Mouse (Mus musculus) spleen, postnatal 14 days (tissue): ENCODE data around the gene Slc9a2.

Experiments
- DNase-seq, 2 experiments: peaks; one replicate each; pipeline ENCODE4 v3.0.0; 2021 to 2022; ENCODE audit warnings: low spot score in 2 of 2

The Slc9a2 gene

DNA sequence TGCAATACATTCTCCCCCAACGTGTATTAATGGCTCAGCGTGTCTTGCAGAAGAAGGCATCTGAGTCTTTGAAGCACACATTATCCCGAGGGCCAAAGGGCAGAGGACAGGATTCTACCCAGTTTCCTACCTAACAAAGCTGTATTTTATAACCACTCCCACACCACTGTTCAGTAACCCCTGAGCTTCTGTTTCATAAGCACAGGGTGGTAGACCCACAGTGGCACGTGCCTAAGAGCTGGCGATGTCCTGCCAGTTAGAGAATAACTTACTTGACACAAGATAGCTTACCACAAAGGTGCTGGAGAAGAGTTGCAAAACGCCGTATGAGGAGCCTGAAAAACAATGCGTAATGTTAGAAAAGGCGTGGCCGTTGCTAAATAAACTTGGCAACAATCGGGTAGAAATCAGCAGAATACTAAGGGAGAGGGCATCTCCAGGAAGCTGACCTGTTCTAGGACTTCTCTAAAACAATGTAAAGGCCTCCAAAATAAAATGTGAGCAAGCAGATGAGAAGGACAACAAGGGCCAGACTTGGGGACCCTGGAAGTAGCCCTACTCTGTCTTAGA is 105.6 kb downstream of the Slc9a2 start:
- DNase-seq, result no peak

DNA sequence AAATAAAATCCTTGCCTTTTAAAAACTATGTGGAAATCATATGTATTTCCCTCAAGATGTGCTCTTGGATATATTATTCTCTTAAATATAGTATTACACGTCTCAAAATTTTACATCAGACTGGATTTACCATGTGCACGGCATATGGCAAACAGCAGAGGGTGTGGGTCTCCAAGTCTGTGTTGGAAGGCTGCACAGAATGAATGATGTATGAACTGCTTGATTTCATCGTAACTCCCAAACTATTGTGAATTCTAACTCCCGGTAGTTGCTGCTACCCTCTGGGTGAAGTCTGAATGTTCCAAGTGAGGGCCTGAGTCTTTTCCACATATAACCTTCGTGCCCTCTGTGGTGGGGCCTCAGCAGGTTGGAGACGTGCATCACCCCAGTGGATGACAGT is 108.6 kb downstream of the Slc9a2 start:
- DNase-seq, result no peak

DNA sequence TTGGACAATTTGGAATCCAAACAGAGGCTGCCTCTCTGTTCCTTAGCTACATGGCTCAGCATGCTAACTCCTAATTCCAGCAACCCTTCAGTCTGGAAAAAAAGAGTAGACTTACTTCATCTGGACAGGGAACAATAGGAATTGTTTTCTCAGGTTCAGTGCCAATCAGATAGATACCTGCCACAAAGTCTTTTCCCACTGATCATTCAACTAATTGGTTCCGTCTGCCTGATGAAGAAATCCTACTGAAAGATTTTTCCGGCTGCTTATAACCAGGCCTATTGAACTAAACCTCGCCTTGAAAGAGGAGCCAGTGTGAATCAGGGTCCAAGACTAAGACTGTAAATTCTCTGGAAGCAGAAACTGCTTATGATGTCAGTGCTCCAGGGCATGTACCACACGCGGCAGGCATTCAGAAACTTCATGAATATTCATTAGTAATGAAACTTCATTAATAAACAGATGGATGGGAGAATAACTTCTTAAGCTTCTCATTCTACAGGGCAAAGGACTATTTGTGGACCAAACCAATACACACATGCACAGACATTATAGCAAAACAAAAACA is 109.4 kb downstream of the Slc9a2 start:
- no peak for DNase-seq

DNA sequence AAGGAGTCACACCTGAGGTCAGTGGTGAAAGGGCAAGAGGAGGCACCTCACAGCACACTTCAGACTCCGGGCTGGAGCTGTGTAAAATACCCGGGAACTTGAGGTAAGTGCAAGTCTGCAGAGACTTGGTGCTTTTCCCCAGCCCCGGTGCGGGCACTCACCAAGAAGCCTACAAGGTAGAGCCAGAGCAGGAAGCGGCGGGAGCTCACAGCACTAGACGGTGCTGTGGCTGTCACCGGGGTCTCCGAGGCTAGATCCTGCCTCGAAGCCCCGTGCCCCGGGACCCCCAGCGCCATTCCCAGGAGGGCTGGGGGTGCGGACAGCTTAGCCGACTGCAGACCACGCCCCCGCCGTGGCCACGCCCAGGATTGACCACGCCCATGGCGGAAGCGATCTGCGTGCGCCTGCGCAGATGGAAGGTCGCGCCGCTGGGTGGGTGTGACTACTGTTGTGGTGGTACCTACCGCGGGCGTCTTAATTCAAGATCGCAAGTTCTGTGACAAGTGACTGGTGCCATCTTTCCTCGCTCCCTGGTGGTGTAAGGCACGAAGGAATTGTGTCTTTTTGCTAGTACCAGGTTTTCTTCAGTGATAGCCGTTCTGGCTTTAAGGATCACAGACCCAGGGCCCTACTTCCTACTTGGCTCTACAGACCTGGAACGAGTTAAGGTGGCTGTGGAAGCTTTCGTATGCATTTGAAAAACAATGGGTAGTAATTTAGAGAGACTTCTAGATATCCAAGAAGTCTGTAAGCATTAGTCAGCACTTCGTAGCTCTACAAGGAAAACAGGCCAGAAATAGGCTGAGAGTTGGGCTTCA is 110.2 kb downstream of the Slc9a2 start, which contains the start of gene Mfsd9:
Gene Mfsd9 (minus strand): TSS at position 364 of the 818 bp plus-strand sequence.
- peak; percentile 89 to 91 for DNase-seq

DNA sequence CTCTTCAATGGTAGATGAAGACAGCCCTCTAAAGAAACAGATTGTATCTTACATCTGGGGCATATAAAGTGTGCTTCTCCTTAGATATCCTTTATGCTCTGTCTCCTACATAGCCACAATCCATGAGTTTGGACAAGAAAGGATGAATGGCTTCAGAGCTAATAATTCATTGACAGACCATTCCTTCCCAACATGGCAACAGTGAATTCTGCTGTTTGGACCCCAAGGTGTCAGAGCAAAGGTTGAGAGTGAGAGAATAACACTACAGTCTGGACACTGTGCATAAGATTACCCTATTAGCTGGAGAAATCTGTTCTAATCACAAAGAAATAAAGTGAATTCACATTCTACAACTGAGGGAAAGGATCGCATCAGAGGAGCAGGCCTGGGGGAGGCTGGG is 115.1 kb downstream of the Slc9a2 start:
- no peak for DNase-seq

DNA sequence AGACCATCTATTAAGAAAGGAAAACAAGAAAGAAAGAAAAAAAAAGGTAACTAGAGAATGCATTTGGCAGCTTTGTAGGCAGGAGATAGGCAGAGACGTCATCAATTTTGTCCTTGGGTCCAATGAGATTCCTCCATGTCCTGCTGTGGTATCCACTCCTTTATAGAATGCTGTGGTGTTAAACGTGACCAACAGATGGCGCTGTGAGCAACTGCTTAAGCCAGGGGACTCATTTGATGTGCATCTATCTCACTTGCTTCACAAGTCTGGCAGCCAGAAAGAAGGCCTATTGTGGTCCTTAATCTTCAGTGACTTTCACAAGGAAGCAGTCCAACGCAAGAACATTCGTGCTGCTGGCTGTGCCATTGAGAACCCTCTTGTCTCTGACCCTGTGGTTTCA is 117.0 kb downstream of the Slc9a2 start:
- DNase-seq, result peak in 1 of 2 experiments; percentile 39

DNA sequence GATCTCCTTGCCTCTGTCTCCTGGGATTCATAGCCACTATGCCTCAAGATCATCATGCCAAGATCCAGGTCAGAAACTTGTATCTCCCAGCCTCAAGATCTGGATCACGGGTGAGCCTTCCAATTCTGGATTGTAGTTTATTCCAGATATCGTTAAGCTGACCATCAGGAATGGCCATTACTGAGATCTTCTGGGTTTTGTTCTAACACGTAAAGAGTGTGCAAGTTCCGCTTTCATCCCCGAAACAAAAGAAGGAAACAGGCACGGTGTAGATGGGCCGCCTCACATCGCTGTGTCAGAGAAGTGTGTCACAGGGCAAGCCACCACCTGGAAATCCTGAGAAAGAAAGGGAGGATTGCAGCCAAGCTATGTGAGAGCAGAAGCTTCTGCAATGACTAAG is 118.7 kb downstream of the Slc9a2 start:
- DNase-seq, result no peak

DNA sequence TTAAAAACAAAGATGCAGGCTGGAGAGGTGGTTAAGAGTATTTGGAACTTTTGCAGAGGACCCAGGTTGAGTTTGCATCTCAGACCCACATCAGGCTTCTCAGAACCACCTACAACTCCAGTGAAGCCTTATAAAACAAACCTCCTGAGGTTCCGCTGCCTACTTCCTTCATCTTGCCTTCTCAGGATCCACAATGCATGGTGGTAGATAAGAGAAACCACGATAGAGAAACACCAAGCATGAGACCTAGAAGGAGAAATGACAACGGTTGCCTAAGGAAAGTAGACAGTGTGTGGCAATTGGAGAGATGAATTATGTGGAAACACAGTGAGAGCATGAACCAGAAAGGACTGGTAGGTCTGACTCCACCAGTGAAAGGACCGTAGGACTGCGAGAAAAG is 120.5 kb downstream of the Slc9a2 start:
- DNase-seq, result no peak

DNA sequence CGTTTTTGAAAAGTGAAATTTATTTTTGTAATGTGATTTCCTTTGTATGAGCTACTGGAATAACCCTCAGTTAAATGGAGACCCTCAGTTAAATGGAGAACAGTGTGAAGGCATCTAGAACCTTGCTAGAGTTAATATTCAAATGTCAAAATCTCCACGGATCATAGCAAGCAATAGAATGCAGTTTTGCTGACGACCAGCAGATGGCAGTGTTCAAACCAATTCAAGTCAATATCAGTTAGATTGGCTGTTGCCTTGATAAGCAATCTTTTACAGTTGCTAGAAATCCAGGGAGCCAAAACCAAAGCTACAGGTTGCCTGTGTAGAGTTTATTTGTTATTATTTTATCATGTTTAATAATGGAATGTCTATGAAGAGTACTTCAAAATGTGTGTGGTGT is 122.4 kb downstream of the Slc9a2 start:
- peak in 1 of 2 experiments; percentile 18 for DNase-seq

DNA sequence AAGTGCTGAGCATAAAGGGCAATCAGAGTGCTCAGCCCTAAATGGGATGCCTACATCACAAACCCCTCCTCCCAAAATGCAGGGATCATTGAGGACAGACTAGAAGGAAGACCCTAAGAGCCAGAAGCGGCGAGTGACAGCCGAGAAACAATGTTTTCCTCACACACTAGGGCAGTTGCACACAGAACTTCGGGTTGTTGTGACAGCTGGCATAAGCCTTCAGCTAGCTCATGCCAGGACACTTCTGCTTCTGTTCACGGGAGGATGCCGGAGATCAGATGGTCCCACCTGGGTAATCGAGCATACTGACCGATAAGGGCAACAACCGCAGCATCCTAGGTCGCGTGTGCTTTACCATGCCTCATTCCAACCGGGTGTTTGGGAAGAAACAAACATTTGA is 123.7 kb downstream of the Slc9a2 start:
- no peak for DNase-seq

DNA sequence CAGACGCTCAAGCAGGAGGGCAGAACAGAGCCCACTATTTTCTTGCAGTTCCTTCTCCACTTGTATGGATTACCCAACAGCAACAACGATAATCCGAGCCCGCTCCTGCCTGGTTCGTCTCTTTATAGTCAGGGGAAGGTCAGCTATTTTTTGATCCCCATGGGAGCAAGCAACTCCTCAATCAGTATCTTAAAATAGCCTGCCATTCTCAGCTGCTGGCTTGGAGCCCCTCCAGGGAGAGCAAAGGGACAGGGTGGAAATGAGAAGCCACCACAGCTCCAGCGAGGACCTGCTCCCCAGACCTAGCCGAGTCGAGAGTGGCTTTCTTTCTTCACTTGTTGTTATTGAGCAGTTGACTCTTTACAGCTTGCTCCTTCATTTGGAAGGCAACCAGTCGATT is 125.0 kb downstream of the Slc9a2 start, which contains the start of gene Tmem182:
Gene Tmem182 (plus strand): TSS at position 251 of the 400 bp plus-strand sequence.
- no peak for DNase-seq

DNA sequence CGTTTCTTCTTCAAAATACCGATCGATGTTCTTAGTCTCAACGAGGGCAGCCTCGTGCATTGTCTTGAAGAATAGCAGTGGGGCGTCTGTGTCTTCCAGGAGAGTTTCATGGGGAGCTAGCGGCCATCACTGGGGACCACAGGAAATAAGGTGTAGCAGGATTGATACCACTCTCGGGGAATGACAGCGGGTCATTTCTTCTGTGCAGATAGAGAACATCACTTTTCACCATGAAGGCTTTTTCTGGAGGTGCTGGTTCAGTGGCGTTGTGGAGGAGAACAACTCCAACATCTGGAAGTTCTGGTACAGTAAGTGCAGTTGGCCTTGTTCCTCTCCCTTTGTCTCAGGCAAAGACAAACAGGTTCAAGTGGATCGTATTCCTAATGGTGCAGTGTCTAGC is 125.5 kb downstream of the Slc9a2 start:
- no peak for DNase-seq

DNA sequence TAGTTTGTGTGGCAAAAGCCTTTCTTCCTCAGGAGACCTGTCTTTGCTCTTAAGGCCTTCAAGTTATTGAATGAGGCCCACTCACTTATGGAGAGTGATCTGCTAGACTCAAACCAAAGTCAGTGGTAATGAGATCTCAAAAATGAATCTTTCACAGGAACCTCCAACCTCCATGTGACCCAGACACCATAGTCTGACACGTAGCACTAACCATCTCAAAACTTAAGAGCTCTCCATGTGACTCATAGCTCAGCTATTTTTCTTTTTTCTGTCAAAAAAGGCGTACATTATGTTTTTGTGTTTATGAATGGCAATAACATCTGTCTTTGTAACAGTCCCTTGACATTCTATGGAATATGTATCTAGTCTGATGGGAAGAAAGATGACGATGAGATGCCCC is 128.3 kb downstream of the Slc9a2 start:
- no peak for DNase-seq

DNA sequence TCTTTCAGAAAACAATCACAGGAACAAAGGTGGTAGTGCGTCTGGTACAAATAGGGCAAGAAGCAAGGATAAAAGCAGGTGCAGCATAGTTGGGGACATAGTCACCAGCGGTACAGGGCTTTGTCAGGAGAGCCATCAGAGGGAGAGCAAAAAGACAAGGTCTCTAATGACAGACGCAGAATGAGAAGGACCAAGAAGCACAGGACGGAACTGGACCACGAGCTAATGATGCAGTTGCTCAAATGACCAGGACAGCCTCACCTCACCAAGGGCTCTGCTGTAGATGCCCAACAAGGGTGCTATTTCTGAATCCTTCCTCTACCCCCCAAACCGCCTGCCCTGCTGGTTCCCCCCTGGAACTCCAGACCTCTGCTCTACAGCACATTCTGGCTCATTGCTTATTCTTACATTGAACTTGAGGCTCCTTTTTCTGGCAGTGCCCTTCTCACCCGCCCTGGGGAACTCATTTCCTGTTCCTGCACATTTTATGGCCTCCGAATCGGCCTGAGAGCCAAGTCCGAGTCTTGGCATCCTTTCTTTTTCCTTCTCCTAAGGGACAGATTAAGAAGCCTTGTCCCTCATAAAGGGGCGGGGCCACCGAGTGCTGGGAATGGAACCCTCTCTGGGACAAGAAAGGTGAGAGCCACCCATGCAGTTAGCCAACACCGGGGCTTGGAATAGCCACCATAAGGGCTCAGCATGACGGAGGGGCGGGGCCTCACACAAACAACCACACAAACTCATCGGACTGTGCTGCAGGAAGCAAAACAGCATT is 134.9 kb downstream of the Slc9a2 start:
- DNase-seq, result no peak
